Mouse (Mus musculus): Measurements from ENCODE around the gene Tmem43. TPM values are rescaled to one million over a fixed set of nuclear protein-coding genes. Genes with fewer than 3 reads are reported as not detected.

Gene Tmem43
- polyA plus RNA-seq, 1 experiment from 2014 or later = 17.3 TPM

- H3K27ac ChIP-seq = no peak overlapping the region
- H3K4me2 ChIP-seq = no peak overlapping the region
- H3K9ac ChIP-seq = no peak overlapping the region
- 85% methylated on average over 5 of the region's 5 CpGs for WGBS (ENCODE audit: insufficient replicate concordance)
- no peaks in the 10 kb centered on the region for H3K27me3 ChIP-seq (replicated peaks)
- no peaks in the 10 kb centered on the region for H3K9me3 ChIP-seq (replicated peaks)
- no peak for ATAC-seq
- H3K36me3 ChIP-seq = peaks cover 78% of the 10 kb centered on the region
- no peaks in the 10 kb centered on the region for H3K4me1 ChIP-seq
- H3K4me3 ChIP-seq = no peak overlapping the region
Measured at GRCm38 (mm10) chr6:91522816-91523215, 49.3 kb downstream of the Tmem43 start.

GRCm38 (mm10) chr6:91525544-91525943 lies 52.0 kb downstream of the Tmem43 start:
- no peaks in the 10 kb centered on the region for H3K9me3 ChIP-seq (replicated peaks)
- H3K4me2 ChIP-seq = no peak overlapping the region
- ATAC-seq = no peak
- H3K4me1 ChIP-seq = no peaks in the 10 kb centered on the region
- 83% methylated on average over 4 of the region's 4 CpGs for WGBS (ENCODE audit: insufficient replicate concordance)
- no peaks in the 10 kb centered on the region for H3K27me3 ChIP-seq (replicated peaks)
- H3K4me3 ChIP-seq = no peak overlapping the region
- no peak overlapping the region for H3K9ac ChIP-seq
- H3K36me3 ChIP-seq = peaks cover 65% of the 10 kb centered on the region
- H3K27ac ChIP-seq = no peak overlapping the region

DNA sequence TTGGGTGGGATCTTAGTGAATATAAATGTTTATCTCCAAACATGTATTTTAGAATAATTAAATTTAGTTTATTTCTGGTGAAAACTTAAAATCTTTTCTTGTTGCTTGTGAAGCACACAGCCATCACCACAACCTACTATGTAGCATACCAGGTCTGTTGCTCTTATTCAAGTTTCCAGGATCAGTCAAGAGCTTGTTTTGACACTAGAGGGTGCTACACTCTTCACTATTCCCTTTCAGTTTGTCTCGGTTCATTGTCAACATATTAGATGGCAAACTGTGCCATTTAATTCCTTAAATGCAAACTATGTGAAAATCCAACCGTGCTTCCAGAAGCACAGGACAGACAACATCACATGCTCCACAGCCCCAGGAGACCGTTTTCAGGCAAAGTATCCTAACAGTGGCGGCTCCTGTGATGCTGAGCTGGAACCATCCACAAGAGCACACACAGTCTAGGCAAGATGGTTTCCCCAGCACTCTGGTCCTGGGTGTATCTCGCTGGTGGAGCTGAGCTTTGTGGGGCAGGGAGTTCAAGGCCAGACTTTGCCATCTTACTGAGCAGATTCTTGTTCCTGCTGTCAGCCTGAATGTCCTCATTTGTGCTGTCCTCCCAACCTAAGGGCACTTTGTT lies 53.8 kb downstream of the Tmem43 start:
- H3K9ac ChIP-seq = no peak overlapping the region
- no peaks in the 10 kb centered on the region for H3K4me1 ChIP-seq
- peaks cover 47% of the 10 kb centered on the region for H3K36me3 ChIP-seq
- no peak overlapping the region for H3K27ac ChIP-seq
- no peaks in the 10 kb centered on the region for H3K9me3 ChIP-seq (replicated peaks)
- WGBS (ENCODE audit: insufficient replicate concordance) = 48% methylated on average over 5 of the region's 5 CpGs
- no peaks in the 10 kb centered on the region for H3K27me3 ChIP-seq (replicated peaks)
- no peak for ATAC-seq
- no peak overlapping the region for H3K4me3 ChIP-seq
- no peak overlapping the region for H3K4me2 ChIP-seq

DNA sequence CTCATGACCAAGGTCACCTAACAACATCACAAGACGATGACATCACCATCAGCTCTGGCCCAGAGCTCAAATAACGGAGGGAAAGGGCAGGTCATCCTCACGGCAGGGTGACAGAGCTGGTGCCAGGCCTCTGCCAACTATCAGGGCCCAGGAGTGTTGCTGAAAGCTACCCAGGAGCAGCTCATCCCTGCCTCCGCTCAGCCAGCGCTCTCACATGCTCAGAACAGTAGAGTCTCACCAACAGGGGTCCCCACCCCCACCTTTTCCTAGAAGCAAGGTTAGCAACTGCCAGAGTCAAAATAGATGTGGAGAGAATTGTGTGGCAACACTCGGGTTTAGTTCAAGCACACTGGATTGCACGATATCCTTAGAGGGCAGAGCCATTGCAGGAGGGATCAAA lies 54.8 kb downstream of the Tmem43 start:
- Histone ChIP-seq H3K9ac (no peak overlapping the region), H3K4me1 (no peaks in the 10 kb centered on the region), H3K27ac (no peak overlapping the region), H3K9me3 (replicated peaks) (no peaks in the 10 kb centered on the region), H3K4me3 (no peak overlapping the region), H3K36me3 (peaks cover 38% of the 10 kb centered on the region), H3K27me3 (replicated peaks) (no peaks in the 10 kb centered on the region), H3K4me2 (no peak overlapping the region)
- ATAC-seq = no peak
- 75% methylated on average over 7 of the region's 7 CpGs for WGBS (ENCODE audit: insufficient replicate concordance)

GRCm38 (mm10) chr6:91530673-91531072 lies 57.2 kb downstream of the Tmem43 start:
- Histone ChIP-seq H3K9ac (no peak overlapping the region), H3K9me3 (replicated peaks) (no peaks in the 10 kb centered on the region), H3K27me3 (replicated peaks) (no peaks in the 10 kb centered on the region), H3K36me3 (peaks cover 15% of the 10 kb centered on the region), H3K27ac (no peak overlapping the region), H3K4me2 (no peak overlapping the region), H3K4me3 (no peak overlapping the region), H3K4me1 (no peaks in the 10 kb centered on the region)
- ATAC-seq = no peak
- WGBS (ENCODE audit: insufficient replicate concordance) = 81% methylated on average over 8 of the region's 8 CpGs

- no peak overlapping the region for H3K9ac ChIP-seq
- peaks cover 15% of the 10 kb centered on the region for H3K36me3 ChIP-seq
- H3K9me3 ChIP-seq (replicated peaks) = no peaks in the 10 kb centered on the region
- H3K4me2 ChIP-seq = no peak overlapping the region
- no peaks in the 10 kb centered on the region for H3K27me3 ChIP-seq (replicated peaks)
- H3K4me1 ChIP-seq = no peaks in the 10 kb centered on the region
- 69% methylated on average over 6 of the region's 6 CpGs for WGBS (ENCODE audit: insufficient replicate concordance)
- H3K4me3 ChIP-seq = no peak overlapping the region
- no peak overlapping the region for H3K27ac ChIP-seq
- ATAC-seq = no peak
Measured at GRCm38 (mm10) chr6:91531276-91531675, 57.8 kb downstream of the Tmem43 start.

DNA sequence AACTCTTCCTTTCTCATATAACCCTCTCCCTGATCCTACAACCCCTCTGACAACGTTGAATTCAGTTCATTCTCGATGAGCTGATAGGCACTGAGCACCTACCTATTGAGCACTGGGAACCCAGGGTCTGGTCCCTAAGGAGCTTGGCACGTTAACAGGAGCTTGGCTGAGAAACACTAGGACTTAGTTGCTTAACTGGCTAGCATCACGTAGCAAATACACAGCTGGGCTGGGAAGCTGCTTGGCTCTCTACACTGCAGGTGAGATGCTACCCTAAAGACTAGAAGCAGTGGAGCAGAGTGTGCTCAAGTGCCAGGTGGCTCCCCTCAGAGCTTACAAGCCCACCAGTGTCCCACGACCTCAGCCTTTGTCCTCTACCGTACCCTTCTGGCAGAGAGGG lies 59.2 kb downstream of the Tmem43 start:
- Histone ChIP-seq H3K4me1 (no peaks in the 10 kb centered on the region), H3K27me3 (replicated peaks) (no peaks in the 10 kb centered on the region), H3K4me3 (no peak overlapping the region), H3K9ac (no peak overlapping the region), H3K4me2 (no peak overlapping the region), H3K9me3 (replicated peaks) (no peaks in the 10 kb centered on the region), H3K27ac (no peak overlapping the region), H3K36me3 (peaks cover 15% of the 10 kb centered on the region)
- 65% methylated on average over 6 of the region's 6 CpGs for WGBS (ENCODE audit: insufficient replicate concordance)
- no peak for ATAC-seq

DNA sequence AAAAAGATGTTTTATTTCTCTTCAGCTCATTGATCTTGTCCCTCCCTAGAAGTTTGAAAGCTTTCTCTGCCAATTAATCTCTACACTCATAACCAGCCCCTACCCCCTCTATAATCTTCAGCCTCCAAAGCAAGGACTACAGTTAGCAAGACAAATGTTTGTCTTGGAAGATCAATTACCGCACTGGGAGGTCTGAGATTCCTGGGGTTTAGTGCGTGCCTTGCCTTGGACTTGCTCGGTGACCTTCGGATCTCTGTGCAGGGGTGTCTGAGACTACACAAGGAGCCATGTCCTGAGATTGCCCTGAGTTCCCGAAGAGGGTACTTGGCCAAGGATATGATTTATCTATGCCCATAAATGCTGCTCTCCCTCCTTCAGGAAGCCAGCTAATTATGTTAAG lies 59.9 kb downstream of the Tmem43 start:
- Histone ChIP-seq H3K27ac (no peak overlapping the region), H3K4me2 (no peak overlapping the region), H3K4me3 (no peak overlapping the region), H3K4me1 (no peaks in the 10 kb centered on the region), H3K36me3 (peaks cover 9% of the 10 kb centered on the region), H3K9ac (no peak overlapping the region), H3K27me3 (replicated peaks) (no peaks in the 10 kb centered on the region), H3K9me3 (replicated peaks) (no peaks in the 10 kb centered on the region)
- 61% methylated on average over 5 of the region's 5 CpGs for WGBS (ENCODE audit: insufficient replicate concordance)
- no peak for ATAC-seq

- no peak for ATAC-seq
- H3K4me3 ChIP-seq = no peak overlapping the region
- WGBS (ENCODE audit: insufficient replicate concordance) = 47% methylated on average over 2 of the region's 2 CpGs
- no peak overlapping the region for H3K27ac ChIP-seq
- no peak overlapping the region for H3K4me2 ChIP-seq
- H3K27me3 ChIP-seq (replicated peaks) = no peaks in the 10 kb centered on the region
- H3K4me1 ChIP-seq = no peaks in the 10 kb centered on the region
- H3K9me3 ChIP-seq (replicated peaks) = no peaks in the 10 kb centered on the region
- H3K9ac ChIP-seq = no peak overlapping the region
- peaks cover 6% of the 10 kb centered on the region; the same call in 1 of the 2 replicates for H3K36me3 ChIP-seq
Measured at GRCm38 (mm10) chr6:91533771-91534170, 60.3 kb downstream of the Tmem43 start.

GRCm38 (mm10) chr6:91534268-91534667 lies 60.8 kb downstream of the Tmem43 start:
- no peak for ATAC-seq
- no peak overlapping the region for H3K27ac ChIP-seq
- H3K27me3 ChIP-seq (replicated peaks) = no peaks in the 10 kb centered on the region
- H3K9me3 ChIP-seq (replicated peaks) = no peaks in the 10 kb centered on the region
- no peak overlapping the region for H3K4me2 ChIP-seq
- H3K4me1 ChIP-seq = no peaks in the 10 kb centered on the region
- peaks cover under 1% of the 10 kb centered on the region; the same call in 1 of the 2 replicates for H3K36me3 ChIP-seq
- H3K9ac ChIP-seq = no peak overlapping the region
- H3K4me3 ChIP-seq = no peak overlapping the region
- 57% methylated on average over 4 of the region's 4 CpGs for WGBS (ENCODE audit: insufficient replicate concordance)

DNA sequence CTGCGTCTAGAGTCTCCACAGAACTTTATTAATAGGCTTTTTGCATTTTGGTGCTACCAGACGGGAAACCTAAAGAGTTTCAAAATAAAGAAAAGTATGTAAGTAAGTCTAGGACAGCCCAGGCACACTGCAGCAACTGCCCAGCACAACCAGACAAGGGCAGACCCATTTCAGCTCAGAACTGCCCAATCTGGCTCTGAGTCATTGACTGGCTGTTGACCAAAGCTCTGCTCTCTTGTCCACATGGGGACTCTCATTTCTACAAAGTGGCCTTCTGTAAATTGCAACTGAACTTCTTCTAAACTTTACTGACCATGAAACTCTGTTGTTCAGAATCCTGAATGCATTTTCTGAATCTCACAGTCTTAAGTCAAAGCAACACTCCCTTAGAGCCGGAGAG lies 61.7 kb downstream of the Tmem43 start:
- no peak overlapping the region for H3K4me3 ChIP-seq
- 59% methylated on average over 3 of the region's 3 CpGs for WGBS (ENCODE audit: insufficient replicate concordance)
- no peaks in the 10 kb centered on the region for H3K9me3 ChIP-seq (replicated peaks)
- H3K27me3 ChIP-seq (replicated peaks) = no peaks in the 10 kb centered on the region
- ATAC-seq = no peak
- H3K4me1 ChIP-seq = no peaks in the 10 kb centered on the region
- H3K36me3 ChIP-seq = no peaks in the 10 kb centered on the region
- H3K9ac ChIP-seq = no peak overlapping the region
- H3K4me2 ChIP-seq = no peak overlapping the region
- H3K27ac ChIP-seq = no peak overlapping the region

GRCm38 (mm10) chr6:91536047-91536765 lies 62.7 kb downstream of the Tmem43 start:
- H3K4me2 ChIP-seq = no peak overlapping the region
- H3K27ac ChIP-seq = no peak overlapping the region
- no peaks in the 10 kb centered on the region for H3K4me1 ChIP-seq
- H3K9me3 ChIP-seq (replicated peaks) = no peaks in the 10 kb centered on the region
- ATAC-seq = no peak
- H3K27me3 ChIP-seq (replicated peaks) = no peaks in the 10 kb centered on the region
- no peak overlapping the region for H3K4me3 ChIP-seq
- 70% methylated on average over 11 of the region's 11 CpGs for WGBS (ENCODE audit: insufficient replicate concordance)
- H3K9ac ChIP-seq = no peak overlapping the region
- no peaks in the 10 kb centered on the region for H3K36me3 ChIP-seq

All from liver, embryonic 12.5 days (tissue).